Comparison of ENCODE assay signal across 15 mouse cellular contexts in genomic region chr7:43544225-43544977, GRCm38 (mm10). TPM values are rescaled to one million over a fixed set of nuclear protein-coding genes. Genes with fewer than 3 reads are reported as not detected.
DNase-seq lines count a peak whose midpoint lies in the region; ATAC-seq lines count a peak whose summit lies in the region.
"Had no signal": no experiment of that assay in that cellular context is flagged by ENCODE, and none has a peak within 500 bp of the region (broad histone marks: within the 10 kb centered on the region; RNA-seq: fewer than 3 reads in every experiment).

Cd33 (minus strand) TSS chr7:43544428.

- H3K27ac ChIP-seq in forebrain, embryonic 16.5 days (ENCODE audit: low read length), result no peak within 1 kb of the TSS
- H3K27ac ChIP-seq: forebrain, embryonic 13.5 days; limb, embryonic 12.5 days had no signal

- H3K4me2 ChIP-seq in forebrain, embryonic 16.5 days (ENCODE audit: low read length), result no peak within 1 kb of the TSS
- H3K4me2 ChIP-seq: forebrain, embryonic 13.5 days; limb, embryonic 12.5 days had no signal

- H3K9ac ChIP-seq in forebrain, embryonic 16.5 days (replicated peaks; ENCODE audit: low read depth, low read length), result no peak within 1 kb of the TSS
- H3K9ac ChIP-seq: forebrain, embryonic 13.5 days; limb, embryonic 12.5 days had no signal

- intact Hi-C loops in heart, postnatal 10 days (cut with DNase I), result no loop called here

- no peaks in the 10 kb centered on the region for H3K27me3 ChIP-seq in forebrain, embryonic 16.5 days (replicated peaks; ENCODE audit: control insufficient read depth, insufficient read depth, low read length)
- H3K27me3 ChIP-seq: forebrain, embryonic 13.5 days had no signal

- H3K9me3 ChIP-seq in forebrain, embryonic 16.5 days (ENCODE audit: control insufficient read depth, low read length), result no peaks in the 10 kb centered on the region
- H3K9me3 ChIP-seq: forebrain, embryonic 13.5 days; limb, embryonic 12.5 days; megakaryocyte, embryonic 14.5 days had no signal

- ATAC-seq in granulocyte monocyte progenitor cell, adult 5-6 weeks (replicated peaks; ENCODE audit: poor library complexity, severe bottlenecking), result peak; percentile 67
- no peak for ATAC-seq in forebrain, embryonic 16.5 days
- ATAC-seq: forebrain, embryonic 13.5 days had no signal

- peak; percentile 27 for DNase-seq in heart, adult 8-10 months (ENCODE audit: low spot score)
- DNase-seq in heart, postnatal 10 days, result no peak
- DNase-seq in right cerebral cortex, postnatal 10 days (ENCODE audit: low spot score in 2 of 2), result peak; percentile 29 to 38
- DNase-seq in right cerebral cortex, adult 18-20 months, result no peak
- DNase-seq in skeletal muscle tissue, adult 2 months (ENCODE audit: low read depth, low spot score), result peak; percentile 34
- DNase-seq in cerebellum, postnatal 36 days, result no peak
- DNase-seq: adrenal gland, postnatal 36 days; cerebellum, adult 8-10 months; gastrocnemius, postnatal 10 days had no signal

- peaks cover 2% of the 10 kb centered on the region; the same call in 1 of the 2 replicates for H3K4me1 ChIP-seq in forebrain, embryonic 16.5 days (replicated peaks; ENCODE audit: control insufficient read depth, insufficient read depth, low read length)
- H3K4me1 ChIP-seq: forebrain, embryonic 13.5 days; limb, embryonic 12.5 days; megakaryocyte, embryonic 14.5 days had no signal

- 82% methylated on average over 7 of the region's 7 CpGs for WGBS in forebrain, embryonic 16.5 days

- no peak within 1 kb of the TSS for H3K4me3 ChIP-seq in forebrain, embryonic 16.5 days (replicated peaks; ENCODE audit: low read length)
- H3K4me3 ChIP-seq: forebrain, embryonic 13.5 days; limb, embryonic 12.5 days; megakaryocyte, embryonic 14.5 days had no signal

- H3K36me3 ChIP-seq in forebrain, embryonic 16.5 days (ENCODE audit: control insufficient read depth, insufficient read depth), result no peaks in the 10 kb centered on the region
- H3K36me3 ChIP-seq: limb, embryonic 12.5 days had no signal

RNA-seq across cellular contexts. Expression of gene Cd33, which starts in this region (rescaled TPM):
- total RNA-seq in heart, adult 8-10 months (2022), result 1 to 10 TPM; 1.6 to 3.1 (median 2.7) TPM
- 1 to 10 TPM; 2.2 to 2.3 TPM for total RNA-seq in heart, postnatal 10 days (2021)
- 4.0 and 5.7 TPM in 2 replicates for total RNA-seq in granulocyte monocyte progenitor cell, adult 5-6 weeks (2014; fragmentation: Nextera tagmentation)
- 2.9 and 4.1 TPM in 2 replicates for total RNA-seq in granulocyte monocyte progenitor cell, adult 5-6 weeks (2017)
- polyA plus RNA-seq in forebrain, embryonic 16.5 days (2015; fragmentation: Nextera tagmentation; extraction: Ambion mirVana), result 0.92 and 1.9 TPM in 2 replicates
- total RNA-seq: MEL had no signal

Comparison
In these comparisons a context has a peak if more than half of its experiments do, and no peak if none do; other contexts are left out.
1. DNase-seq: peak in heart, adult 8-10 months (single experiment), right cerebral cortex, postnatal 10 days (2 of 2) and skeletal muscle tissue, adult 2 months (single experiment); none in heart, postnatal 10 days (0 of 2), right cerebral cortex, adult 18-20 months (single experiment) and cerebellum, postnatal 36 days (0 of 2).